Comparison of ENCODE assay signal across 26 mouse cellular contexts in the genomic region with DNA sequence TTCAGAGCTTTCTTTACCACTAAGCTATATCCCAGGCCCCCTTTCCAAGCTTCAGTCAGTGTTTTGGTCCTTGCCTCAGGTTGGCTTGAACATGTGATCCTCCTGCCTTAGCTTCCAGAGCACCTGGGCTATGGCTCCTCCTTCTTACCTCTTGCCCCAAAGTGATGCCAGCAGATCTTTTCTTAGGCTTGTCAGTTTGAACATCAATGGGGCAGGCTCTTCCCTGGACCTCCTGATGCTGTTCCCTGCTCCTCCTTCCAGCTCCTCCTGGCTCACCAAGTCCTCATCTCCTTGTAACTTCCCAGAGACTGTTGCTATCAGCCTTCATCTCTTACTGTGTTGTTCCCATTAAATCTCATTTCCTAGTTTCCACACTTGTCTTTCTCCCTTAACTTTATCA.
"Had no signal": no experiment of that assay in that cellular context is flagged by ENCODE, and none has a peak within 500 bp of the region (broad histone marks: within the 10 kb centered on the region; RNA-seq: fewer than 3 reads in every experiment).

No protein-coding gene starts in this region.

- H3K27me3 ChIP-seq: embryonic facial prominence, embryonic 12.5 days; embryonic facial prominence, embryonic 13.5 days; forebrain, embryonic 15.5 days had no signal

- ATAC-seq: forebrain, embryonic 13.5 days; forebrain, embryonic 14.5 days; forebrain, embryonic 15.5 days; forebrain, embryonic 16.5 days; forebrain, postnatal 0 days had no signal

- H3K4me3 ChIP-seq: embryonic facial prominence, embryonic 10.5 days; embryonic facial prominence, embryonic 12.5 days; embryonic facial prominence, embryonic 13.5 days; embryonic facial prominence, embryonic 15.5 days; erythroblast, embryonic 14.5 days; forebrain, embryonic 10.5 days; forebrain, embryonic 12.5 days; forebrain, embryonic 13.5 days; forebrain, embryonic 15.5 days; gastrocnemius, adult 2 months; heart, adult 2 months had no signal

- H3K4me2 ChIP-seq: embryonic facial prominence, embryonic 12.5 days; embryonic facial prominence, embryonic 13.5 days; embryonic facial prominence, embryonic 15.5 days; forebrain, embryonic 12.5 days; forebrain, embryonic 13.5 days; forebrain, embryonic 15.5 days had no signal

- H3K27ac ChIP-seq: embryonic facial prominence, embryonic 10.5 days; embryonic facial prominence, embryonic 12.5 days; embryonic facial prominence, embryonic 13.5 days; embryonic facial prominence, embryonic 15.5 days; forebrain, embryonic 12.5 days; forebrain, embryonic 13.5 days; forebrain, embryonic 15.5 days; gastrocnemius, adult 2 months; heart, adult 2 months had no signal

- H3K9me3 ChIP-seq: embryonic facial prominence, embryonic 10.5 days; embryonic facial prominence, embryonic 12.5 days; embryonic facial prominence, embryonic 13.5 days; embryonic facial prominence, embryonic 15.5 days; forebrain, embryonic 10.5 days; forebrain, embryonic 12.5 days; forebrain, embryonic 13.5 days; forebrain, embryonic 15.5 days had no signal

- H3K9ac ChIP-seq: embryonic facial prominence, embryonic 12.5 days; embryonic facial prominence, embryonic 13.5 days; embryonic facial prominence, embryonic 15.5 days; forebrain, embryonic 12.5 days; forebrain, embryonic 13.5 days; forebrain, embryonic 15.5 days; forebrain, postnatal 0 days had no signal

- DNase-seq: cerebellum, adult 2 months; cerebellum, adult 8-10 months; cerebellum, adult 9-10 months; cerebellum, adult 9-11 months; cerebellum, postnatal 14 days; cerebellum, postnatal 25 days; cerebellum, postnatal 36 days; forebrain, postnatal 0 days; gastrocnemius, adult 2 months; gastrocnemius, postnatal 10 days; gastrocnemius, postnatal 14 days; gastrocnemius, postnatal 25 days; gastrocnemius, postnatal 36 days; heart, adult 18-20 months; heart, adult 2 months had no signal

- H3K36me3 ChIP-seq: embryonic facial prominence, embryonic 10.5 days; embryonic facial prominence, embryonic 12.5 days; embryonic facial prominence, embryonic 13.5 days; embryonic facial prominence, embryonic 15.5 days; forebrain, embryonic 10.5 days; forebrain, embryonic 12.5 days; forebrain, embryonic 15.5 days had no signal
